Mouse (Mus musculus): ENCODE measurements around the gene Tmem50a.

Tmem50a gene

GRCm38 (mm10) chr4:134879410-134879981 lies 35.3 kb downstream of the Tmem50a start:
- peak; percentile 52 to 74 for DNase-seq (ENCODE audit: low spot score in 2 of 2)

- DNase-seq (ENCODE audit: low spot score in 2 of 2) = no peak
Measured at GRCm38 (mm10) chr4:134876171-134876570, 38.7 kb downstream of the Tmem50a start.

DNA sequence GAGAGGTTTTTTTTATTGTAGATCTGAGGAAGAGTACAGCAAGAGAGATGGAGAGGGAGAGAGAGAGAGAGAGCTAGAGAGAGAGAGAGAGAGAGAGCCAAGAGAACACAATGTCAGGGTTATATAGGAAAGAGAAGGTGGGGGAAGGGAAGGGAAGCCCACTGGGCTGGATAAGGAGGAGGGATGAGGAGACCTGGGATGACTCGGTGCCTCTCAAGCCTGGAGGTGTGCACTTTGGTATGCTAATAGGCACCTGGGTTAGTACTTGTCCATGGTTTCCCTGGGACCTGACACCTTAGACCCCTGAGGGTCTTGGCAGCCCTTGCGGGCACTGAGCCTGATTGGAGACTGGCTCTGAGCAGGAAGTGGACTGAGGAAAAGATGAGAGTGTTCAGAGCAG lies 42.9 kb downstream of the Tmem50a start:
- no peak for DNase-seq (ENCODE audit: low spot score in 2 of 2)

DNA sequence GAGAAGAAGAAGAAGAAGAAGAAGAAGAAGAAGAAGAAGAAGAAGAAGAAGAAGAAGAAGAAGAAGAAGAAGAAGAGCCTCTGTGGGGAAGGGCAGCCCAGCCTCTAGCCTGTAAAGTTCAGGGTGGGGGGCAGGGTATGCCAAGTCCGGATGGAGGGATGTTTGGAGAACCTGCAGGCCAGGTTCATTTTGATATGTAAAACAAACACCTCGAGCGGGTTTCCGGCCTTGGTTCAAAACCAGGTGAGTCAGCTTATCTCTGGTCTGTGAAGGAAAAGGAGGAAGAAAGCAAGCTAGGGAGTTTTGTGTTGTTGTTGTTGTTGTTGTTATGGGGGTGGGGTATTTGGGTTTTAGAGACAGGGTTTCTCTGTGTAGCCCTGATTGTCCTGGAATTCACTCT lies 43.3 kb downstream of the Tmem50a start:
- DNase-seq (ENCODE audit: low spot score in 2 of 2) = no peak

DNA sequence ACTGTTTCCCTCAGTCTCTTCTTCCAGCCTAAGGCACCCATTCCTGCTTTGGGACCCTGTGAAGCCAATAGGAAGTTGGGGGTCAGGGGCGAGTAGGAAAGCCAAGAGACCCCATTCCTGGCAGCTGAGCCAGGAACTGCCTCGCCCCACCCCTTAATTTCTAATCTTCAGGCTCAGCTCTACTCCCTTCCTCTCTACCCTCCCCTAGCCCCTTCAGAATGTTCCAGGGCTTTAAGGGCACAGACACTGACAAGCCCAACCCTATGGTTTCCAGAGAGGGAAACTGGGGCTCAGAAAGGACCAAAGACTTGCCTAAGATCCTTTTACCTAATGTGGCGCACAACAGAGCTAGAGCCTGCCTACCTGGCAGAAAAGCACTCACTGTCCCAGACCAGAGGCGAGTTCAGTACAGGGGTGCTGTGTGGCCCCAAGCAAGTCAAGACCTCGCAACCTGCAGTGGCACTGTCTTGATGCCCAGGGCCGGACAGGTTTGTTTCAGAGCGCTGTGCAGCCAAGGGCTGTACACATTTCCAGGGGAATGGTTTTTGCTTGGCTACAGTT lies 44.9 kb downstream of the Tmem50a start:
- DNase-seq (ENCODE audit: low spot score in 2 of 2) = no peak

GRCm38 (mm10) chr4:134869068-134869730 lies 45.6 kb downstream of the Tmem50a start:
- DNase-seq (ENCODE audit: low spot score in 2 of 2) = no peak

- DNase-seq (ENCODE audit: low spot score in 2 of 2) = no peak
Measured at GRCm38 (mm10) chr4:134868490-134868889, 46.3 kb downstream of the Tmem50a start.

GRCm38 (mm10) chr4:134868065-134868464 lies 46.8 kb downstream of the Tmem50a start:
- DNase-seq (ENCODE audit: low spot score in 2 of 2) = no peak

GRCm38 (mm10) chr4:134867661-134868060 lies 47.2 kb downstream of the Tmem50a start:
- no peak for DNase-seq (ENCODE audit: low spot score in 2 of 2)

DNA sequence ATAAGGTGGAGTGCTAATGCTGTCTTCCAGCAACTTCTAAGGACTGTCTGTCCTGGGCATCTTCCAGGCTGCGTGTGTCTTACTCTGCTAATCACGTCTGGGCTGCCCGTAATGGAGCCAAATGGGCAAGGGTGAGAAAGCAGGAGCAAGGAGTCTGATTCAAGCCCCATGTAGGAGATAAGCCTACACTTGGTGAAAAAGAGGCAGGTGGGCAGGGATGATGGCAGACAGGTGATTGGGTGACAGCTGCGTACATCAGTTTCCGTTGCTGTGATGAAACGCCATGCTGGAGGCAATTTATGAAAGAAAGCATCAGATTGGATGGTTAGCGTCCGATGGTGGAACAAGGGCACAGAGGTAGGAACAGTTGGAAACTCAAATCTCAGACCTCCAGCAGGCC lies 47.6 kb downstream of the Tmem50a start:
- DNase-seq (ENCODE audit: low spot score in 2 of 2) = no peak

GRCm38 (mm10) chr4:134865789-134866188 lies 49.0 kb downstream of the Tmem50a start:
- no peak for DNase-seq (ENCODE audit: low spot score in 2 of 2)

DNA sequence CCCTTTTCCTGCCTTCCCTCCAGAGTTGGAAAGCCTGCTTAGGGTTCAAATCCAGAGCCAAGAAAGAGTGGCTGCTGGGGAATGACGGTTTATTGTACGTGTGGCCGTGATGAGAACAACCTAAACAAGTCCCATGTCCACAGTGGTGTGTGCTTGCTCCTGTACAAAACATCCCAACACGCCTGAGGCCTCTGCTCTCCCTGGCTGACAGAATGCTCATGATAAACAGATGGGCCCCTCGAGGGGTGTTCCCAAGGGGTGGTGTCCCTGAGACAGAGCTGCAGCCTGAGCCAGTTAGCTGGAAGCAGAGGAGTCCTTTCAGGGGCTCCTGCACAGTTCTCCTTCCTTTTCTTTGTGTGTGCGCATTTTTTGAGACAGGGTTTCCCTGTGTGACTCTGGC lies 49.5 kb downstream of the Tmem50a start:
- no peak for DNase-seq (ENCODE audit: low spot score in 2 of 2)

DNA sequence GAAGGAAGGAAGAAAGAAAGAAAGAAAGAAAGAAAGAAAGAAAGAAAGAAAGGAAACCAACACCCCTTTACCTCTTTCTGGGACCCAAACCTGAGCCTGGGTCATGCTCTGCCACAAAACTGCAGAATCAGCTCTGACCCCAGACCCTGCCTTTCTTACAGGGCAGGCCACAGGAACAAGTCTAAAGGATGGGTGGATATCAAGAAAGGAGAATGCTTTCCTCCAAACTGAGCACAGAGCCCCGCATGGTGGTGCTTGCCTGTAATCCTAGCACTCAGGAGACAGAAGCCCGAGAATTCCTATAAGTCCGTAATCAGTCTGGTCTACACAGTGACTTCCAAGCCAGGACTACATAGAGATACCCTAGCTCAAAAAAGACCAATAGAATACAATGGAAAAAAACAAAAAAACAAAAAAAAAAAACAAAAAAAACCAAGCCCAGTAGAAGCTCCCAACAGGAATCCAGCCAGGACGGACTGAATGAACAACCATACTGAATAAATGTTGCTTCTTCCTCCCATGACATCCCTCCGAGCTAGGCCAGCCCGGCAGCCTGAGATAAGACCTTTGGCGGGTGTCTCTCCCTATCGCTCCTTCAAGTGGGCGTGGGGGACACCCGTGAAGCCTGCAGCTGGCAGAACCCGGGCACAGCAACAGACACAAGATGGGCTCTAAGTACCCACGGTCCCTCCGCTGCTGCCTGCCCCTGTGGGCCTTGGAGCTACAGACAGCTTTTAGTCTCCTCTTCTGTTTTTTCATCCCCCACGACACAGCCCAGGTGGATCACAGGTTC lies 50.7 kb downstream of the Tmem50a start, which contains the start of gene Rhd:
Rhd (plus strand) TSS at position 600 of the 793 bp plus-strand sequence.
- no peak for DNase-seq (ENCODE audit: low spot score in 2 of 2)

GRCm38 (mm10) chr4:134862996-134863395 lies 51.8 kb downstream of the Tmem50a start:
- DNase-seq (ENCODE audit: low spot score in 2 of 2) = no peak

DNA sequence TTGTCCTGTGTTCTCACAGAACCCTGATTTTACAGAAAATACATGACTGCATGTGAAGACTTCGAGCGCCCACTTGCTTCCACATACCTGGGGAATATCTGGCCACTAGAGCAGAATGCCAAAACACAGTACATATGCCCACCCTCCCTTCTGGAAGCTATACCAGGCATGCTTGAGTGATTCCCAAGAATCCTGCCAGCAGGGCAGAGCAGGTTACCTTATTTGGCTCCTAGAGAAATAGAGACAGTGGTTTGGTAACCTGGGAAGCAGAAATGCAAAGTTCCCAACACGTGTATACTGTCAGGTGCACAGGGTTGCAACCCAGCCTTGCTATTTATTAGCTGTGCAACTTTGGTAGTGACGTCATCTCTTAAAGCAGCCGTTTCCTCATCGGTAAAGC lies 52.9 kb downstream of the Tmem50a start:
- DNase-seq (ENCODE audit: low spot score in 2 of 2) = no peak

GRCm38 (mm10) chr4:134858494-134858893 lies 56.3 kb downstream of the Tmem50a start:
- DNase-seq (ENCODE audit: low spot score in 2 of 2) = no peak

DNA sequence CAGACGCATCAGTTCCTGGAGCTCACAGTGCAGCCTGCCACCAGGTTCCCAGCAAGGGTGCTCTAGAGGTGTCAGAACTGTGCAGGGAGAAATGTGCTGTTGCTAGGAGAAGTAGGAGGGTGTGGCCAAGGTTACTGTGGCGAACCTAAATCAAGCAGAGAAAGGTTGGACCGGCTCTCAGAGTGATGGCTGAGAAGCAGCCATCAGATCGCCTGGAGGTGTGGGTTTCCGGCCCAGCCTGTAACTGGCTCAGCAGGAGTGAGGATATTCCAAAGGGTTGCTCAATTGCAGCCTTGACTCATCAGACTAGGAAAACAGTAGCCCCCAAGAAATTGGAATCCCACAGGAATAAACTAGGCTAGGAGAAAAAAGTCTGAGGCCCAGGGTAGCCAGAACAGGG lies 58.3 kb downstream of the Tmem50a start:
- no peak for DNase-seq (ENCODE audit: low spot score in 2 of 2)

DNA sequence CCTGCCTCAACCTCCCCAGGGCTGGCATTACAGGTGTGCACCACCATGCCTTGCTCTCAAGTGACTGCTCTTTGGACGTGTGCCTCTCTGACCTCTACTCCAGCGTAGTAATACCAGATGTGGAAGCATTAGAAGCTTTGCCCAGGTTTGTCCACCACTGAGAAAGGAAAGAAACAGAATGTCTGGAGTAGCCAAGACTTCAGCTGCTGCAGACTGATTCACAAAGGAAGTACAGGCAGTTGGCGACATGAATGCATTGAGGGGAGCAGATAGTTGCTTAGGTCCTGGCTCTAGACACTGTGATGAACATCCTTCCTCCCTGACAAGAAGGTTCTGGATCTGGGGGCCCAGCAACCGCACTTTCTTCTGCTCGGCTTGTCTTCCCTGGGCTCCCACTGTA lies 58.8 kb downstream of the Tmem50a start:
- no peak for DNase-seq (ENCODE audit: low spot score in 2 of 2)

DNA sequence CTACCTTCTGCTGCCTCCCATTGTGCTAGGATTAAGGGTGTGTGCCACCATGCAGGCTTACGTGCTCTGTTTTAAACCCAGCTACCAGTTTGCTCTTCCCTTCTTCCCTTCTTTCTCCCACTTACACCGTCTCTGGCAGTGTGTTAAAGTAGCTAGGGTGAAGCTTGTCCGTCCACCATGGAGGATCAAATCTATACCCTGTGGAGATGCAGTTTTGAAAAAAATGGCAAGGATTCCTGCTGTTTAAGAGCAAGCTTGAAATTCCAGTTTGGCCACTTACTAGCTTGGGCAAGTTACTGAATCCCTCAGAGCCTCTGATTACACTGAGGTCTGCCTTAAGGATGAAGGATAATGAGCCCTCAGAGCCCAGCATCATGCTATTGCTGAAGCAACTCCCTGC lies 59.5 kb downstream of the Tmem50a start:
- no peak for DNase-seq (ENCODE audit: low spot score in 2 of 2)

GRCm38 (mm10) chr4:134853637-134854485 lies 61.0 kb downstream of the Tmem50a start:
- DNase-seq (ENCODE audit: low spot score in 2 of 2) = peak; percentile 92 to 94

DNA sequence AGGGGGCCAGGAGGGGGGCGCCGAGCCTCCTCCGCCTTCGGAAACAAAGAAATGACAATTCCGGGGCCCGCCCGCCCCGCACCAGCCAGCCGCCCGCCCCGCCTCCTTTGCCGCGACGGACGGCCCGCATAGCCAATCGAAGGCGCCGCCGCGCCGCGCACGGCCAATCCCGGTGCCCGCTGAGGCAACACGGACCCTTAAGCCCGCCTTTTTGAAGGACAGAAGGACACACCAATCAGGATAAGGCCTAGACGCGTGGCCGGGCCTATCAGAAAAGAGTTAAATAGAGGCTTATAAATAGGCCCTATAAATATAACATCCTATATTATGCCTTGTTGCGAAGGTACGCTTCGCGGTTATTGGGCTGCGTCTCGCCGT lies 61.6 kb downstream of the Tmem50a start, which contains the start of gene Maco1:
Maco1 (minus strand) TSS at position 87 of the 378 bp plus-strand sequence.
- peak; percentile 97 to 98 for DNase-seq (ENCODE audit: low spot score in 2 of 2)
